Mouse (Mus musculus) heart, embryonic 11.5 days (tissue): Measurements from ENCODE around the gene Mmgt2. TPM values are rescaled to one million over a fixed set of nuclear protein-coding genes. Genes with fewer than 3 reads are reported as not detected.

Experiments used
- ATAC-seq: fragments of 200-750 bp; cut with Nextera tagmentation; replicated peaks from 2 replicates; pipeline ENCODE4 v1.8.0; 2017; ENCODE audit warnings: moderate library complexity; ENCODE audit not compliant: insufficient number of reproducible peaks, low FRiP score, low TSS enrichment
- H3K27ac ChIP-seq: fragments of 300-500 bp; sonication (generic); 2 replicates; pipeline ENCODE4 v1.5.1; 2014; ENCODE audit warnings: mild to moderate bottlenecking, low read depth, low read length
- H3K27me3 ChIP-seq: fragments of 300-500 bp; sonication (generic); 2 replicates; pipeline ENCODE4 v1.6.1; 2014; ENCODE audit warnings: mild to moderate bottlenecking, low read length, mixed read lengths; ENCODE audit not compliant: control insufficient read depth, insufficient read depth
- H3K36me3 ChIP-seq: fragments of 300-500 bp; sonication (generic); 2 replicates; pipeline ENCODE4 v1.6.1; 2014; ENCODE audit warnings: mild to moderate bottlenecking, low read length, moderate library complexity, mixed read lengths; ENCODE audit not compliant: control insufficient read depth, insufficient read depth
- H3K4me1 ChIP-seq: fragments of 300-500 bp; sonication (generic); 2 replicates; pipeline ENCODE4 v1.6.1; 2014; ENCODE audit warnings: low read length; ENCODE audit not compliant: control insufficient read depth, insufficient read depth
- H3K4me2 ChIP-seq: fragments of 300-500 bp; sonication (generic); 2 replicates; pipeline ENCODE4 v1.6.1; 2014; ENCODE audit warnings: mild to moderate bottlenecking, moderate library complexity
- H3K4me3 ChIP-seq: fragments of 300-500 bp; sonication (generic); 2 replicates; pipeline ENCODE4 v1.5.1; 2014; ENCODE audit warnings: low read depth, low read length
- H3K9ac ChIP-seq: fragments of 300-500 bp; sonication (generic); 2 replicates; pipeline ENCODE4 v1.6.1; 2014; ENCODE audit warnings: mild to moderate bottlenecking, low read depth, low read length, moderate library complexity
- H3K9me3 ChIP-seq: fragments of 300-500 bp; sonication (generic); replicated peaks from 2 replicates; pipeline ENCODE4 v1.6.1; 2016; ENCODE audit warnings: low read length; ENCODE audit not compliant: control insufficient read depth
- WGBS: fragments of 180-500 bp; shearing (Covaris S2); extraction: QIAGEN DNeasy Blood & Tissue Kit; methylation state at CpG from one replicate; pipeline ENCODE4 v1.1.7; 2014; ENCODE audit not compliant: insufficient replicate concordance; 5-methylcytosine and 5-hydroxymethylcytosine counted together
- polyA plus RNA-seq: library from polyadenylated mRNA; unstranded; fragments of >200 nt; fragmentation: Nextera tagmentation; extraction: Ambion mirVana; gene quantifications from 2 replicates; pipeline ENCODE4 v1.2.1, GENCODE M21; 2014

Mmgt2 gene
- polyA plus RNA-seq = 45.0 and 47.6 TPM in 2 replicates

DNA sequence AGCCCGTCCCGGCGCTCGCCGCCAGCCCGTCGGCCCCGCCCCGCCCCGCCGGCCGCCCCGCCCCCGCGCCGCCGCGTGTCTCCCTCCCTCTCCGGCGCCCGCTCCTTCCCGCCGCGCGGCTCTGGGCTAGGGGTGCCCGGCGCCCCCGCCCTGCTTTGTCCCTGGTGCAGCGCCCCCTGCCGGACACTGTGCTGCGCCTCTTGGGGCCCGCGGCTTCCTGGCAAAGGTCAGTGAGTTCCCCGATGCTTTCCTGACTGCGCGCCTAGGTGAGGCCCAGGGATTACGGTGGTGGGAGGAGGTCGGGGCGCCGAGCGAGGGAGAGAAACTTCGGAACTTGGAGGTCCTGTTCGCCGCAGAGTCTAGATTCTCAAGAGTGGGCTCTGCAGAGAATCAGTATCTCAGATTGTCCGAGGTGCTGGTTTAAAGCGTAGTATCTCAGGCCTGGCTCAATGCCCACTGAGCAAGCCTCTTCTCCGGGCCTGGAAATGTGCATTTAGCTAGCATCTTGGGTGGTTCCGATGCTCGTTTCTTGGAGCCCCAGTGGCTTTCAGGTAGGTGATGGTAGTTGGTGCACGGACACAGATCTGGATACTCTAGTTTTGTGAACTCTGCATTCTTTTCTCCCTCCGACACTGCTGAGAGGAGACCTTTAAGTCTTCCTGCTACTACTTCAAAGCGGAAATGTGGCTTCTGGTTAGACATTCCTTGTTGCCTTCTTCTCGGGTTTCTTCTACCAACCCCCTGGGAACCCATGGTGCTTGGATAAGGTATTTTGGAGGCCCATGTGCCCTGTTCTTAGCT, at the start of gene Mmgt2:
Gene Mmgt2 (plus strand): TSS at position 74 of the 801 bp plus-strand sequence.
- under 1% methylated on average over 30 of the region's 53 CpGs for WGBS
- peak within 1 kb of the TSS; percentile 97 for H3K4me2 ChIP-seq
- peak within 1 kb of the TSS; percentile 83 for H3K4me3 ChIP-seq
- peak within 1 kb of the TSS; percentile 86 for H3K9ac ChIP-seq
- ATAC-seq = peak; percentile 83
- no peaks in the 10 kb centered on the region for H3K27me3 ChIP-seq
- H3K27ac ChIP-seq = peak within 1 kb of the TSS; percentile 93
- no peaks in the 10 kb centered on the region for H3K36me3 ChIP-seq
- no peaks in the 10 kb centered on the region for H3K9me3 ChIP-seq
- H3K4me1 ChIP-seq = peaks cover 42% of the 10 kb centered on the region

DNA sequence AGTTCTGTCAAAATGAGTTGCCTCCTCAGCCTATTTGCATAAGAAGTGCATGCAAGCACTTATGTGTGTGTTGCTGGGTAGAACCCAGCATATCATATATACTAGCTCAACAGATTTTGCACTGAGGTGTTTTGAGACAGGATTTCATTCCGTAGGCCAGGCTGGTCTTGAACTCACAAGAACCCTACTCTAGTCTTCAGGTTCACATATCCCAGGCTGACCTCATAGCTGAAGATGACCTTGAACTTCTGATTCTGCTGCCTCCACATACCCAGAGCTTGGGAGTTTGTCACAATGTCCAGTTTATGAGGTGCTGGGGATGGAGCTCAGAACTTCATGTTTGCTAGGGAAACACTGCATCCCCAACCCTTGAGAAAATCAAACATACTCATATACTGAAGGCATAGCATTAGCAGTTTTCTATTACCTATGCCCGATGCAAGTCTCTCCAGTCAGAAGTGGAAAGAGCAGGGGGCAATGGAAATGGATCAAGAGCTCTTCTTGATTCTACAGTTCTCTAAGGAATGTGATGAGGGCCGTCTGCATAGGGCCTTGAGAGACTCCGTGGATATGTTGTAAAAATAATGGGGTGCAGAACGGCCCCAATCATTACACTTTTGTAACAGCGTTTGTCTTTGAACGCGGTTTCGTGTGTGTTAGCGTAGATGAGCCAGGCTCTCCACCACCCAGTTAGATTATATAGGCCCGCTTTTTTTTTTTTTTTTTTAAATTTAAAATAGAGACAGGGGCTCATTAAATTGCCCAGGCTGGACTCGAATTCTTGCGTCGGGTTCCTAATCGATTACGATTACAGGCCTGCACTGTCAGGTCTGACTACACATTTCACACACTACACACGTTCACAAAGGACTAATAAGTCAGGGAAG, 46.5 kb upstream of the Mmgt2 start:
- no peaks in the 10 kb centered on the region for H3K9me3 ChIP-seq
- H3K4me1 ChIP-seq = peaks cover 17% of the 10 kb centered on the region
- H3K27ac ChIP-seq = peak overlapping the region; percentile 95
- peak overlapping the region; percentile 82 for H3K4me3 ChIP-seq
- no peaks in the 10 kb centered on the region for H3K27me3 ChIP-seq
- 12% methylated on average over 17 of the region's 17 CpGs for WGBS
- peaks cover 14% of the 10 kb centered on the region for H3K36me3 ChIP-seq
- ATAC-seq = no peak
- H3K4me2 ChIP-seq = peak overlapping the region; percentile 86
- H3K9ac ChIP-seq = peak overlapping the region; percentile 99

GRCm38 (mm10) chr11:62602619-62603311, 45.7 kb upstream of the Mmgt2 start:
- Histone ChIP-seq H3K36me3 (peaks cover 16% of the 10 kb centered on the region), H3K27ac (peak overlapping the region; percentile 95), H3K4me3 (peak overlapping the region; percentile 82), H3K4me2 (peak overlapping the region; percentile 86), H3K9ac (peak overlapping the region; percentile 99), H3K27me3 (no peaks in the 10 kb centered on the region), H3K9me3 (no peaks in the 10 kb centered on the region), H3K4me1 (peaks cover 17% of the 10 kb centered on the region)
- peak; percentile 89 for ATAC-seq
- WGBS = under 1% methylated on average over 58 of the region's 58 CpGs

DNA sequence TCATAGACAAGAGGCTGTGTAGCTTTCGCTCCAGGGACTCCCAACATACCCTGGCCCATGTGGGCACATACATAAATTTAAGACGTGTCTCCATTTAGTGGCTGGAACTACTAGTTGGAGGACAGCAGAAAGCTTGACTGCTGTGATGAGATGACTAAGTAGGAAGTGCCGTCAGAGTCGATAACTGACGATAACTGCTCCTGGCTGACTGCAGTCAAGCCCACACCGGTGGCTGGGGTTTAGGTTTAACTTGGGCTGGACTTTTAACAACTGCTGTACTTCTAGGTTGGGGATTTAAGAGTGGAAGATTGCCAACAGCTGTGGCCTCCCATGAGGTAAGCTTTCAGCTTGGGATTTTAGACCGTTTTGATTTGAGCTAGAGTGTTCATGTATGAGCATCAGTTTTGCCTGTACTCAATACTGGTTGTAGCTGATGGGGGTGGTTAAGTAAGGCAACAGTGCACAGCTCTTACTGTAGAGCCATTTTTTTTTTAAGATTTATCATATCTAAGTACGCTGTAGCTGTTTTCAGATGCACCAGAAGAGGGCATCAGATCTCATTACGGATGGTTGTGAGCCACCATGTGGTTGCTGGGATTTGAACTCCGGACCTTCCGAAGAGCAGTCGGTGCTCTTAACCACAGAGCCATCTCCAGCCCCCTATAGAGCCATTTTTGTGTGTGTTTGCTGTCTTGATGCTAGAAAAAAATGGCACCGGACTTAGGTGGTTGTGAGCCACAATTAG, 45.0 kb upstream of the Mmgt2 start:
- H3K9ac ChIP-seq = peak overlapping the region; percentile 99
- peaks cover 14% of the 10 kb centered on the region for H3K4me1 ChIP-seq
- WGBS = under 1% methylated on average over 13 of the region's 13 CpGs
- no peak for ATAC-seq
- peak overlapping the region; percentile 86 for H3K4me2 ChIP-seq
- peak overlapping the region; percentile 95 for H3K27ac ChIP-seq
- peaks cover 17% of the 10 kb centered on the region for H3K36me3 ChIP-seq
- H3K27me3 ChIP-seq = no peaks in the 10 kb centered on the region
- H3K4me3 ChIP-seq = peak overlapping the region; percentile 82
- no peaks in the 10 kb centered on the region for H3K9me3 ChIP-seq

DNA sequence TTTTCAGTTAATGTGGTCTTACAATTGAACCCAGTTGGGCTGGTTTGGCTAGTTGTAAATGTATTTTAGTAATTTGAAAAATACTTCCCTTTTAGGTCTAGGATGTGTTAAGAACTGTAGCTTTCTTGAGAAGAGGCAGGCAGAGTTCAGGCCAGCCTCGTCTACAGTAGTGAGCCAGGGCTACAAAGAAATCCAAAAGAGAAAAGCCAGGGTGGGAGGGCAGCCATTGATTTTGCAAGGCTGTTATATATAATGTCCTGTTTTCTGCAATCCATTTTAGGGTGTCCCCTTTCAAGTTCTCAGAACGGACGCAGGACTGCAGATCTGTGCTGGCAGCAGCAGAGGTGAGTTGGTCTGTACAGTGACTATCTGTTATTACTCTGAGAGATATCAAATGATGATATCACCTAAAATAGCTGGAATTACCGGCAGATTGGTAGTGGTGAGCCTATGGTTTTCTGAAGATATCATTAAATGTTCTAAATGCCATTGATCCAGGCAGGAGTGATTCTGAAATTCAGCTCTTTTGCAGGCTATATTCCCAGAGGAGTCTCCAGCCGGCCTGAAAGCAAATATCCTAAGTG, 44.2 kb upstream of the Mmgt2 start:
- 18% methylated on average over 5 of the region's 5 CpGs for WGBS
- H3K9me3 ChIP-seq = no peaks in the 10 kb centered on the region
- H3K27me3 ChIP-seq = no peaks in the 10 kb centered on the region
- peak overlapping the region; percentile 99 for H3K9ac ChIP-seq
- H3K4me2 ChIP-seq = peak overlapping the region; percentile 86
- no peak for ATAC-seq
- H3K27ac ChIP-seq = peak overlapping the region; percentile 95; the same call in 1 of the 2 replicates
- peak overlapping the region; percentile 82 for H3K4me3 ChIP-seq
- peaks cover 14% of the 10 kb centered on the region for H3K4me1 ChIP-seq
- H3K36me3 ChIP-seq = peaks cover 19% of the 10 kb centered on the region

- H3K27ac ChIP-seq = peak overlapping the region; percentile 7; the same call in 1 of the 2 replicates
- H3K36me3 ChIP-seq = peaks cover 24% of the 10 kb centered on the region
- H3K9me3 ChIP-seq = no peaks in the 10 kb centered on the region
- H3K9ac ChIP-seq = peak overlapping the region; percentile 55
- no peaks in the 10 kb centered on the region for H3K27me3 ChIP-seq
- ATAC-seq = no peak
- H3K4me2 ChIP-seq = peak overlapping the region; percentile 86
- 39% methylated on average over 3 of the region's 3 CpGs for WGBS
- peak overlapping the region; percentile 82 for H3K4me3 ChIP-seq
- peaks cover 14% of the 10 kb centered on the region for H3K4me1 ChIP-seq
Measured at GRCm38 (mm10) chr11:62604886-62605618, 43.4 kb upstream of the Mmgt2 start.

GRCm38 (mm10) chr11:62605619-62606298, 42.7 kb upstream of the Mmgt2 start:
- Histone ChIP-seq H3K27ac (peak overlapping the region; percentile 25; the same call in 1 of the 2 replicates), H3K36me3 (peaks cover 29% of the 10 kb centered on the region), H3K9me3 (no peaks in the 10 kb centered on the region), H3K27me3 (no peaks in the 10 kb centered on the region), H3K4me2 (peak overlapping the region; percentile 86), H3K9ac (peak overlapping the region; percentile 55), H3K4me1 (peaks cover 14% of the 10 kb centered on the region), H3K4me3 (no peak overlapping the region)
- WGBS = 43% methylated on average over 10 of the region's 10 CpGs
- ATAC-seq = no peak
